Mouse (Mus musculus): ENCODE results near the gene Flywch1. TPM values are rescaled to one million over a fixed set of nuclear protein-coding genes. Genes with fewer than 3 reads are reported as not detected.

The Flywch1 gene
- polyA plus RNA-seq, 1 experiment from 2014 or later: 9.4 TPM

GRCm38 (mm10) chr17:23703301-23703700 is 68.1 kb downstream of the Flywch1 start:
- Histone ChIP-seq H3K9ac (no peak overlapping the region), H3K4me1 (replicated peaks) (peaks cover 9% of the 10 kb centered on the region), H3K9me3 (replicated peaks) (no peaks in the 10 kb centered on the region), H3K36me3 (replicated peaks) (no peaks in the 10 kb centered on the region), H3K4me3 (replicated peaks) (no peak overlapping the region), H3K27ac (replicated peaks) (no peak overlapping the region), H3K4me2 (no peak overlapping the region), H3K27me3 (peaks cover 73% of the 10 kb centered on the region)
- WGBS (ENCODE audit: insufficient replicate concordance): 67% methylated on average over 9 of the region's 9 CpGs
- ATAC-seq (ENCODE audit: insufficient read depth): no peak

Other genes with a start within 250 kb of the Flywch1 start
- gene Zfp213, start 207.4 kb downstream of the Flywch1 start, polyA plus RNA-seq (2015; fragmentation: Nextera tagmentation; extraction: Ambion mirVana): 5.3 and 5.5 TPM in 2 replicates
- 1.3 and 1.8 TPM in 2 replicates for gene Zfp13, start 172.1 kb downstream of the Flywch1 start, polyA plus RNA-seq (2015; fragmentation: Nextera tagmentation; extraction: Ambion mirVana)
- 0.16 TPM in 1 of 2 replicates, not detected in the other for gene Zscan10, start 170.7 kb downstream of the Flywch1 start, polyA plus RNA-seq (2015; fragmentation: Nextera tagmentation; extraction: Ambion mirVana)
- gene Mmp25, start 126.3 kb downstream of the Flywch1 start, polyA plus RNA-seq (2015; fragmentation: Nextera tagmentation; extraction: Ambion mirVana): 0.40 and 0.64 TPM in 2 replicates
- gene Bicdl2, start 111.1 kb downstream of the Flywch1 start, polyA plus RNA-seq (2015; fragmentation: Nextera tagmentation; extraction: Ambion mirVana): 0.13 TPM in 1 of 2 replicates, not detected in the other
- 20.2 and 23.5 TPM in 2 replicates for gene Hcfc1r1, start 98.0 kb downstream of the Flywch1 start, polyA plus RNA-seq (2015; fragmentation: Nextera tagmentation; extraction: Ambion mirVana)
- gene Thoc6, start 97.7 kb downstream of the Flywch1 start, polyA plus RNA-seq (2015; fragmentation: Nextera tagmentation; extraction: Ambion mirVana): 19.7 and 22.4 TPM in 2 replicates
- 5.8 and 6.4 TPM in 2 replicates for gene Tnfrsf12a, start 94.1 kb downstream of the Flywch1 start, polyA plus RNA-seq (2015; fragmentation: Nextera tagmentation; extraction: Ambion mirVana)
- 0.89 and 2.0 TPM in 2 replicates for gene Cldn6, start 92.4 kb downstream of the Flywch1 start, polyA plus RNA-seq (2015; fragmentation: Nextera tagmentation; extraction: Ambion mirVana)
- gene Cldn9, start 87.6 kb downstream of the Flywch1 start, polyA plus RNA-seq (2015; fragmentation: Nextera tagmentation; extraction: Ambion mirVana): not detected in 2 replicates
- 0.10 and 0.15 TPM in 2 replicates for gene 1520401A03Rik, start 48.8 kb downstream of the Flywch1 start, polyA plus RNA-seq (2015; fragmentation: Nextera tagmentation; extraction: Ambion mirVana)
- gene Pkmyt1, start 45.3 kb downstream of the Flywch1 start, polyA plus RNA-seq (2015; fragmentation: Nextera tagmentation; extraction: Ambion mirVana): 28.8 and 34.7 TPM in 2 replicates
- 7.9 and 8.0 TPM in 2 replicates for gene Paqr4, start 30.7 kb downstream of the Flywch1 start, polyA plus RNA-seq (2015; fragmentation: Nextera tagmentation; extraction: Ambion mirVana)
- not detected in 2 replicates for gene Kremen2, start 25.8 kb downstream of the Flywch1 start, polyA plus RNA-seq (2015; fragmentation: Nextera tagmentation; extraction: Ambion mirVana)
- gene Flywch2, start 14.5 kb upstream of the Flywch1 start, polyA plus RNA-seq (2015; fragmentation: Nextera tagmentation; extraction: Ambion mirVana): 0.93 and 0.94 TPM in 2 replicates
- gene Srrm2, start 18.9 kb upstream of the Flywch1 start, polyA plus RNA-seq (2015; fragmentation: Nextera tagmentation; extraction: Ambion mirVana): 167 and 170 TPM in 2 replicates
- gene Elob, start 57.5 kb upstream of the Flywch1 start, polyA plus RNA-seq (2015; fragmentation: Nextera tagmentation; extraction: Ambion mirVana): 388 and 452 TPM in 2 replicates
- not detected in 2 replicates for gene Prss33, start 64.5 kb upstream of the Flywch1 start, polyA plus RNA-seq (2015; fragmentation: Nextera tagmentation; extraction: Ambion mirVana)
- not detected in 2 replicates for gene Prss32, start 72.3 kb upstream of the Flywch1 start, polyA plus RNA-seq (2015; fragmentation: Nextera tagmentation; extraction: Ambion mirVana)
- 0.10 TPM in 1 of 2 replicates, not detected in the other for gene Prss41, start 72.6 kb upstream of the Flywch1 start, polyA plus RNA-seq (2015; fragmentation: Nextera tagmentation; extraction: Ambion mirVana)
- not detected in 2 replicates for gene Prss21, start 96.5 kb upstream of the Flywch1 start, polyA plus RNA-seq (2015; fragmentation: Nextera tagmentation; extraction: Ambion mirVana)
- gene Dcpp1, start 109.3 kb upstream of the Flywch1 start, polyA plus RNA-seq (2015; fragmentation: Nextera tagmentation; extraction: Ambion mirVana): not detected in 2 replicates
- not detected in 2 replicates for gene Dcpp2, start 109.3 kb upstream of the Flywch1 start, polyA plus RNA-seq (2015; fragmentation: Nextera tagmentation; extraction: Ambion mirVana)
- gene Dcpp3, start 145.9 kb upstream of the Flywch1 start, polyA plus RNA-seq (2015; fragmentation: Nextera tagmentation; extraction: Ambion mirVana): not detected in 2 replicates
- not detected in 2 replicates for gene Sbp, start 170.1 kb upstream of the Flywch1 start, polyA plus RNA-seq (2015; fragmentation: Nextera tagmentation; extraction: Ambion mirVana)
- not detected in 2 replicates for gene Sbpl, start 183.7 kb upstream of the Flywch1 start, polyA plus RNA-seq (2015; fragmentation: Nextera tagmentation; extraction: Ambion mirVana)
- gene Prss30, start 209.0 kb upstream of the Flywch1 start, polyA plus RNA-seq (2015; fragmentation: Nextera tagmentation; extraction: Ambion mirVana): 0.14 TPM in 1 of 2 replicates, not detected in the other
- not detected in 2 replicates for gene Prss22, start 226.5 kb upstream of the Flywch1 start, polyA plus RNA-seq (2015; fragmentation: Nextera tagmentation; extraction: Ambion mirVana)